Comparison of ENCODE assay signal across 8 mouse cellular contexts in the genomic region with DNA sequence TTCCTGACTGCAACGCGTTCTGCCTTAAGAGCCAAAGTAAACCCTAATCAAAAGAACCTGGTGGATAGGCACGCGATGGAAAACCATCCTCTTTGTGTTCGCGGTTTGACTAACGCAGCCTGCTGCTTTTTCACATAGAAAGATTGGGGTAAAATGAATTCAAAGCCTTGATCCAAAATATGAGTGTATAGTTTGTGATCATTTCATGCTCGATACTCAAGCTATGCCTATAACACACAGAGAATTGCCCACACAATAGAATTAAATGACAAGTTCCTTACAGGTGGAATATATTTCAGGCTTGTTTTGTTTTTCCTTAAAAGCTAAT.
DNase-seq lines count a peak whose midpoint lies in the region; ATAC-seq and TF ChIP-seq lines count a peak whose summit lies in the region.

No protein-coding gene starts in this region.

- DNase-seq in heart, postnatal 14 days, result no peak
- no peak for DNase-seq in MEL (ENCODE audit: low read depth, low spot score)
- no peak for DNase-seq in hindbrain, embryonic 11.5 days (ENCODE audit: low spot score)
- no peak for DNase-seq in midbrain, embryonic 11.5 days (ENCODE audit: low spot score, missing footprints)
- no peak for DNase-seq in layer of hippocampus, adult 11-12 months (ENCODE audit: low spot score)
- no peak for DNase-seq in layer of hippocampus, postnatal 14 days (ENCODE audit: low spot score in 2 of 2)
- DNase-seq in Muller cell, postnatal 12 days (ENCODE audit: inconsistent ontology term), result no peak

- TF ChIP-seq POLR2A in MEL (IDR thresholded peaks at IDR 0.05; ENCODE audit: control insufficient read depth in 1 of 2, insufficient read depth in 1 of 2, low read depth in 1 of 2, low read length in 2 of 2, poor library complexity in 1 of 2), result no peak

- peak overlapping the region; percentile 72 for H3K4me3 ChIP-seq in heart, embryonic 16.5 days (ENCODE audit: low read length)
- peak overlapping the region; percentile 56 to 77 for H3K4me3 ChIP-seq in MEL (ENCODE audit: control insufficient read depth in 1 of 2, insufficient read depth in 1 of 2, low read depth in 2 of 2, low read length in 2 of 2)
- H3K4me3 ChIP-seq in hindbrain, embryonic 11.5 days (ENCODE audit: low read depth, low read length), result peak overlapping the region; percentile 37
- peak overlapping the region; percentile 41 for H3K4me3 ChIP-seq in midbrain, embryonic 11.5 days (ENCODE audit: low read depth, low read length)

- peak overlapping the region; percentile 83 for H3K27ac ChIP-seq in heart, embryonic 16.5 days (ENCODE audit: low read length)
- H3K27ac ChIP-seq in MEL (ENCODE audit: control insufficient read depth, low read depth, low read length), result peak overlapping the region; percentile 85
- peak overlapping the region; percentile 40; the same call in 1 of the 2 replicates for H3K27ac ChIP-seq in hindbrain, embryonic 11.5 days (ENCODE audit: low read depth, low read length)
- H3K27ac ChIP-seq in midbrain, embryonic 11.5 days (ENCODE audit: low read depth, low read length), result peak overlapping the region; percentile 37; the same call in 1 of the 2 replicates

- peaks cover 6% of the 10 kb centered on the region for H3K79me2 ChIP-seq in MEL (ENCODE audit: control insufficient read depth, insufficient read depth, low read length, poor library complexity)

- TF ChIP-seq RAD21 in MEL (IDR thresholded peaks at IDR 0.05; ENCODE audit: low read depth, low read length), result no peak

- no peak for TF ChIP-seq CTCF in MEL (IDR thresholded peaks at IDR 0.05 in 2 of 3, conservative IDR thresholded peaks at IDR 0.05 in 1 of 3; ENCODE audit: control insufficient read depth in 1 of 3, insufficient read depth in 1 of 3, low read depth in 2 of 3, low read length in 3 of 3, poor library complexity in 1 of 3, severe bottlenecking in 1 of 3)

- peaks cover 11% of the 10 kb centered on the region; the same call in 1 of the 2 replicates for H3K4me1 ChIP-seq in heart, embryonic 16.5 days (ENCODE audit: control insufficient read depth, insufficient read depth, low read length)
- peaks cover 3 to 7% of the 10 kb centered on the region in 2 experiments for H3K4me1 ChIP-seq in MEL (ENCODE audit: control insufficient read depth in 1 of 2, insufficient read depth in 2 of 2, low read length in 2 of 2)
- no peaks in the 10 kb centered on the region for H3K4me1 ChIP-seq in hindbrain, embryonic 11.5 days (replicated peaks; ENCODE audit: control insufficient read depth, insufficient read depth, low read length)
- H3K4me1 ChIP-seq in midbrain, embryonic 11.5 days (ENCODE audit: control insufficient read depth, insufficient read depth, low read length), result peaks cover 11% of the 10 kb centered on the region

- no peak for TF ChIP-seq EP300 in MEL (IDR thresholded peaks at IDR 0.05; ENCODE audit: low read depth in 1 of 2, low read length in 2 of 2)

- H3K9ac ChIP-seq in heart, embryonic 16.5 days (ENCODE audit: low read length), result peak overlapping the region; percentile 78
- H3K9ac ChIP-seq in MEL (ENCODE audit: control insufficient read depth, low read depth, low read length, poor library complexity, severe bottlenecking), result peak overlapping the region; percentile 85
- H3K9ac ChIP-seq in hindbrain, embryonic 11.5 days (ENCODE audit: low read depth, low read length), result peak overlapping the region; percentile 66
- peak overlapping the region; percentile 69 for H3K9ac ChIP-seq in midbrain, embryonic 11.5 days (ENCODE audit: low read length)

- H3K4me2 ChIP-seq in heart, embryonic 16.5 days (ENCODE audit: low read depth, low read length), result peak overlapping the region; percentile 72
- peak overlapping the region; percentile 62 for H3K4me2 ChIP-seq in hindbrain, embryonic 11.5 days (replicated peaks; ENCODE audit: low read depth, low read length)
- H3K4me2 ChIP-seq in midbrain, embryonic 11.5 days, result peak overlapping the region; percentile 61

- WGBS in heart, embryonic 16.5 days, result 3% methylated on average over 8 of the region's 8 CpGs
- WGBS in hindbrain, embryonic 11.5 days, result 4% methylated on average over 8 of the region's 8 CpGs
- 2% methylated on average over 8 of the region's 8 CpGs for whole genome bisulfite sequencing in midbrain, embryonic 11.5 days

- intact Hi-C loops in heart, postnatal 14 days (cut with DNase I), result loop anchor here (5.0 kb wide), 1 partner anchor 104 kb away; no protein-coding TSS in a partner anchor

- H3K9me3 ChIP-seq in heart, embryonic 16.5 days (replicated peaks; ENCODE audit: control insufficient read depth, low read length), result no peaks in the 10 kb centered on the region
- H3K9me3 ChIP-seq in MEL (replicated peaks; ENCODE audit: insufficient read depth, low read length), result no peaks in the 10 kb centered on the region
- H3K9me3 ChIP-seq in hindbrain, embryonic 11.5 days (ENCODE audit: control insufficient read depth, low read length), result no peaks in the 10 kb centered on the region
- H3K9me3 ChIP-seq in midbrain, embryonic 11.5 days (ENCODE audit: control insufficient read depth, low read length), result no peaks in the 10 kb centered on the region

- no peaks in the 10 kb centered on the region for H3K36me3 ChIP-seq in heart, embryonic 16.5 days (ENCODE audit: control insufficient read depth, insufficient read depth)
- H3K36me3 ChIP-seq in MEL (ENCODE audit: control insufficient read depth in 1 of 2, insufficient read depth in 2 of 2, low read length in 2 of 2), result peaks cover 0 to 13% of the 10 kb centered on the region in 2 experiments; a peak in 2 of 4 replicates
- H3K36me3 ChIP-seq in hindbrain, embryonic 11.5 days (ENCODE audit: control insufficient read depth, insufficient read depth, low read length), result no peaks in the 10 kb centered on the region
- no peaks in the 10 kb centered on the region for H3K36me3 ChIP-seq in midbrain, embryonic 11.5 days (ENCODE audit: control insufficient read depth, insufficient read depth, low read length)

- ATAC-seq in heart, embryonic 16.5 days (replicated peaks; ENCODE audit: extremely low read depth, insufficient read depth, low FRiP score), result no peak
- no peak; the same call in 1 of the 2 replicates for ATAC-seq in hindbrain, embryonic 11.5 days (ENCODE audit: low FRiP score)
- ATAC-seq in midbrain, embryonic 11.5 days (ENCODE audit: low FRiP score), result peak; percentile 67

- no peaks in the 10 kb centered on the region for H3K27me3 ChIP-seq in heart, embryonic 16.5 days (ENCODE audit: control insufficient read depth, insufficient read depth, low read length)
- H3K27me3 ChIP-seq in MEL (ENCODE audit: control insufficient read depth in 1 of 2, insufficient read depth in 2 of 2, low read length in 2 of 2), result no peaks in the 10 kb centered on the region
- H3K27me3 ChIP-seq in hindbrain, embryonic 11.5 days (ENCODE audit: control insufficient read depth, insufficient read depth, low read length), result no peaks in the 10 kb centered on the region
- no peaks in the 10 kb centered on the region for H3K27me3 ChIP-seq in midbrain, embryonic 11.5 days (ENCODE audit: control insufficient read depth, insufficient read depth, low read length)

TF ChIP-seq in MEL, 35 proteins besides CTCF, POLR2A, EP300 and RAD21:
- TF ChIP-seq MAZ (IDR thresholded peaks at IDR 0.05; ENCODE audit: low read depth, low read length) (no peak), TCF12 (IDR thresholded peaks at IDR 0.05; ENCODE audit: low read depth, low read length) (no peak), E2F4 (IDR thresholded peaks at IDR 0.05; ENCODE audit: borderline replicate concordance, low read depth, low read length) (no peak), SIN3A (IDR thresholded peaks at IDR 0.05; ENCODE audit: low read length) (peak; percentile 64; the same call in 1 of the 2 replicates), NELFE (IDR thresholded peaks at IDR 0.05; ENCODE audit: low read depth, low read length) (no peak), ETS1 (IDR thresholded peaks at IDR 0.05; ENCODE audit: low read depth, low read length) (no peak), ZC3H11A (IDR thresholded peaks at IDR 0.05; ENCODE audit: low read depth, low read length) (no peak), MXI1 (IDR thresholded peaks at IDR 0.05; ENCODE audit: low read depth, low read length) (0 out of 2 replicates have a peak, but pooled peaks have one; percentile 49), MYC (IDR thresholded peaks at IDR 0.05; ENCODE audit: low read depth, low read length) (peak; percentile 1; the same call in 1 of the 2 replicates), GATA1 (IDR thresholded peaks at IDR 0.05; ENCODE audit: low read depth, low read length) (no peak)
